Mouse (Mus musculus): ENCODE results near the gene Prm1. TPM values are rescaled to one million over a fixed set of nuclear protein-coding genes. Genes with fewer than 3 reads are reported as not detected.

The Prm1 gene
- total RNA-seq, 2 experiments from 2014 or later, result not detected

Other genes with a start within 250 kb of the Prm1 start
- gene Socs1, start 20.3 kb downstream of the Prm1 start, total RNA-seq (2021), result 1 to 10 TPM; 1.6 TPM
- not detected for gene Tnp2, start 17.2 kb downstream of the Prm1 start, total RNA-seq (2021)
- gene Prm3, start 14.9 kb downstream of the Prm1 start, total RNA-seq (2021), result not detected
- not detected for gene Prm2, start 9.7 kb downstream of the Prm1 start, total RNA-seq (2021)
- not detected for gene Gm11172, start 7.1 kb upstream of the Prm1 start, total RNA-seq (2021)
- gene Rmi2, start 29.2 kb upstream of the Prm1 start, total RNA-seq (2021), result 1 to 10 TPM; 5.1 to 5.5 TPM